Mouse (Mus musculus) bone marrow, adult 2 months (tissue): ENCODE measurements around the gene Srgap3.

Source experiments
- CTCF ChIP-seq: fragments of 200-500 bp; IDR thresholded peaks from 2 replicates; pipeline ENCODE4 v1.5.1; 2011; ENCODE audit warnings: low read length, control low read depth; ENCODE audit not compliant: control insufficient read depth, insufficient read depth
- POLR2A ChIP-seq: fragments of 200-500 bp; IDR thresholded peaks from 2 replicates; pipeline ENCODE4 v1.6.1; 2011; ENCODE audit warnings: low read depth, mild to moderate bottlenecking, control low read depth, low read length, borderline replicate concordance; ENCODE audit not compliant: control insufficient read depth

DNA sequence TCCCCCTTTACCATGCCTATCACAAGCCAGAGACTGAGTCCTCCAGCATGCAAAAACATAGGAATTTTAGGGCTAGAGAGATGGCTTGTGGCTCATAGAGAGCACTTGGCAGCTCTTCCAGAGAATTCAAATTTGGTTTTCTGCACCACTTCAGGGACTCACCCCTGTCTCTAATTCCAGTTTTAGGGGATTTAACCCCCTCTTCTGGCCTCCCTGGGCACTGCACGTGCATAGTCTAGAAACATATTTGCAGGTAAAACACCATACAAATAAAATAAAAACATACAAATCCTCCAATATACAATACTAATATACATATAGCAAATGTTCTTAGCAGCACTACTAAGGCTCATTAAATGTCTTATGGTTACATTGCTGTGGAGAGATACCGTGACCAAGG is 4.2 kb upstream of the Srgap3 start:
- TF ChIP-seq CTCF (no peak), POLR2A (no peak)
